Mouse (Mus musculus) cortical plate, adult 2 months (tissue): ENCODE data around the gene Cdkn3. TPM values are rescaled to one million over a fixed set of nuclear protein-coding genes. Genes with fewer than 3 reads are reported as not detected.

ENCODE experiments used
- H3K27ac ChIP-seq: fragments of 200-500 bp; 2 replicates; pipeline ENCODE4 v1.5.1; 2012; ENCODE audit warnings: low read length, control low read depth, inconsistent platforms; ENCODE audit not compliant: insufficient read depth
- H3K4me1 ChIP-seq: fragments of 200-500 bp; 2 replicates; pipeline ENCODE4 v1.6.1; 2011; ENCODE audit warnings: low read length; ENCODE audit not compliant: control insufficient read depth, insufficient read depth
- H3K4me3 ChIP-seq: fragments of 200-500 bp; 2 replicates; pipeline ENCODE4 v1.5.1; 2011; ENCODE audit warnings: mild to moderate bottlenecking, low read length, control low read depth; ENCODE audit not compliant: insufficient read depth
- CTCF ChIP-seq: fragments of 200-500 bp; IDR thresholded peaks from 2 replicates; pipeline ENCODE4 v1.5.1; 2011; ENCODE audit warnings: mild to moderate bottlenecking, control low read depth, low read length; ENCODE audit not compliant: insufficient read depth; ENCODE audit errors: extremely low read depth
- POLR2A ChIP-seq: fragments of 200-500 bp; IDR thresholded peaks from 2 replicates; pipeline ENCODE4 v1.6.1; 2011; ENCODE audit warnings: mild to moderate bottlenecking, low read length, control low read depth; ENCODE audit not compliant: insufficient read depth; ENCODE audit errors: extremely low read depth
- polyA plus RNA-seq: library from polyadenylated mRNA; depleted of rRNA; stranded (reverse); fragments of >200 nt; gene quantifications from 2 replicates; pipeline ENCODE4 v1.2.3, GENCODE M21; 2012

The Cdkn3 gene
- polyA plus RNA-seq, 1 experiment, result 1.1 TPM

DNA sequence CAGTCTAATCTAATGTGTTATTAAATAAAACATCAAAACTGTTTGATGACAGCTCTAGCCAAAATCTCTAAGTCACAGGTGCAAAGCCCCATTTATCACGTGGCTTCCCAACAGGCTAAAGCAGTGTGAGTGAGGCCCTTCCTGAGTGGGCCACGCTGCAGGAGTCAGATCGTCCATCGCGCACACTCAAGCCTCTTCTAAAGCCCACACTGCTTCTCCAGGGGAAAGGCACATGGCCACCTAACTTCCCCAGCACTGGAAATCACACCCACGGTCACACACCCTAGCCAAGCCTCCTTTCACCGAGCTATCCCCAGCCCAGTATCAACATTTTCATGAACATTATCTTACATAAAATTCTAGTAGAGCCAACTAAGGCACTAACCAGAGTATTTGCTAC lies 20.7 kb downstream of the Cdkn3 start:
- Histone ChIP-seq H3K27ac (no peak overlapping the region), H3K4me1 (no peaks in the 10 kb centered on the region; the same call in 1 of the 2 replicates), H3K4me3 (no peak overlapping the region)
- TF ChIP-seq CTCF, result no peak
- no peak for TF ChIP-seq POLR2A

DNA sequence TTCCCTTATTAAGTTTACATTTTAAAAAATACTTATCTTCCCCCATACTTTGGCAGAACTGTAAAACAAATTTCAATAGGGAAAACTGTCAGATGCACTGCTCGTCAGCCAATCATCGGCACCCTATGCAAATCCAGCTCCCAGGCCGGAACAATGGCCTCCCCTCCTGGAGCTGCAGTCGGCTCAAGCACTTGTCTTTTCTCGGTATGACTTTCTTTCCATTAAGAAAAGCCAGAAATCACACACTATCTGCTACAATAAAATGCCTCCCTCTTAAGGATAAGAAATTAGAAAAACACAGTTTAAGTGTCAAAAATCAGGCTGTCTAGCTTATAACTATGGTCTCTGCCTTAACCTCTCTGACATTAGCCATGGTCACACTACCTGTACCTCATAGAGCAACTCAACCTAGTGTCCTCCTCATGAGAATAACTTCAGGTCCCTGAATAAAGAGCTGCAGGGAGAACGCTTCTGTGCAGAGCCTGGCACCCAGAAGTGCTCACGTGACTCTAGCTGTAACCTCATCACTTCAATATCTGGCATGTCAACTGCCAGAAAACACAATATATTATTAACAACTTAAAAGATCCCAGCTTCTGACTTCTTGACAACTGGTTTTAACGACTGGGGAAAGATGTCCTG lies 22.0 kb downstream of the Cdkn3 start:
- Histone ChIP-seq H3K4me3 (no peak overlapping the region), H3K27ac (no peak overlapping the region), H3K4me1 (peaks cover 3% of the 10 kb centered on the region; the same call in 1 of the 2 replicates)
- TF ChIP-seq CTCF (no peak), POLR2A (no peak)

DNA sequence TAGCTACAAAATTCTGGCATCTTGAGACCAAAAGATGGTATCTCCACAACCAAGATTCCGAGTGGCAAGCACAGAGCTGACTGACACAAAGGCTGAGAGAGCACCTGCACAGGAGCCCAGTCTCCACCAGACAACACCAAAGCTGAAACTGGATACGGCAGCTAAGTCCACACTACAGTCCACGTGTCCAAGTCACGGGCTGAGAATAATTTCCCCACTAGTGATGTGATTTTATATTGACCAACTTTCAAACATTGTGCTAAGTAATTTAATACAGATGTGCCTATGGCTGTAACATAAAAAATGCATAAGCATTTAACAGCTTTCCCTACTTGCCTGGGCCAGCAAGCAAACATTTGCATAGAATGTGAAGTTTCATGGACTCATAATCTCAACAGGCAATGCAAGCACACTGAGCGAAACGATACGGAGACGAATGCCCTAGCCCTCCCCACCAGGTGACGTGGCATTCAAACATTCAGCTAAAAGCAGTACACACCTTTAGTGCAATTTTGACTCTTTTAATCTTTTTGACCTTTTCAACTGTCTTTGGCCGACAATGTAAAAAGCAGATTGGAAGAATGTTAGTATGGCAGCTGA lies 23.1 kb downstream of the Cdkn3 start:
- no peak overlapping the region for H3K27ac ChIP-seq
- no peak for TF ChIP-seq POLR2A
- no peak for TF ChIP-seq CTCF

DNA sequence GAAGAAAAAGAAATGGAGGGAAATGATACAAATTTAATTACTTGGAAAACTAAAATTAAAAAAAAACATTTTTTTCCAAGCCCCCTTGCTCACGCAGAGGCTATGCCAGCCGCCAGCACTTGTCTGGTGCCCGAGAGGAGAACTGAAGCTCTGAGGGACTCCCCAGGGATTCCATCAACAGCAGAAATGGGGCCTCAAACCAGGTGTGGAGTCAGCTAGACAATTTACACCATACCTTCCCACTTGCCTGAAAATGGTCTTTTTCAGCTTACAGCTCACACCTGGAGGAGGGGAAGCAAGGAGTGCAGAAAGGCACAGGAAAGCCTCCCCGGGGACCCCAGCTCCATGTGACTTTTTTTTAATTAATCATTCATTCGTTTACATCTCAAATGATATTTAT lies 24.9 kb downstream of the Cdkn3 start:
- TF ChIP-seq POLR2A, result no peak
- Histone ChIP-seq H3K27ac (no peak overlapping the region), H3K4me3 (no peak overlapping the region)

More for the DNA sequence above, 23.1 kb downstream of the Cdkn3 start:
- H3K4me1 ChIP-seq, result peaks cover 3% of the 10 kb centered on the region; the same call in 1 of the 2 replicates
- no peak overlapping the region for H3K4me3 ChIP-seq

DNA sequence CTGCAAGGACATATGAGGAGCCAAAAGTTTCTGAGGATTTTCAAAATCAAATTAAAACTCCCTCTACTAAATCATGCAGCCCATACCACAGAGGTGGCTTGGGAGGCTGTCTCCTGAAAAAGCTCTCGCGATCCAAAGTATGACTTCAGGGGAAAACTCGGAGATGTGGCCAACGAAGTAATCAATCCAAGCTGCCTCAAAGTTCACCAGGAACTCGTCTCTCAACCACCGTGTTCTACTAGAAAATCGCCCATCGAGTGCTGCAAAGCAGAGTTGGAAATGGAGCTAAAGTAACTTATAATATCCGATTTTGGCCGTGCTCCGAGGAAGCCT lies 27.1 kb downstream of the Cdkn3 start:
- H3K27ac ChIP-seq, result no peak overlapping the region
- peak overlapping the region; percentile 94 for H3K4me3 ChIP-seq
- H3K4me1 ChIP-seq, result peaks cover 3% of the 10 kb centered on the region; the same call in 1 of the 2 replicates
- TF ChIP-seq CTCF, result no peak
- TF ChIP-seq POLR2A, result no peak

More for the DNA sequence above, 24.9 kb downstream of the Cdkn3 start:
- peaks cover 3% of the 10 kb centered on the region; the same call in 1 of the 2 replicates for H3K4me1 ChIP-seq

- TF ChIP-seq CTCF (peak; percentile 50), POLR2A (peak; percentile 41)
- Histone ChIP-seq H3K4me1 (peaks cover 3% of the 10 kb centered on the region; the same call in 1 of the 2 replicates), H3K4me3 (peak within 1 kb of the TSS; percentile 94), H3K27ac (peak within 1 kb of the TSS; percentile 98)
These were observed 27.6 kb downstream of the Cdkn3 start, which contains the start of gene Cnih1 for GRCm38 (mm10) chr14:46787787-46788504. Gene Cnih1 (minus strand): TSS chr14:46788411.

DNA sequence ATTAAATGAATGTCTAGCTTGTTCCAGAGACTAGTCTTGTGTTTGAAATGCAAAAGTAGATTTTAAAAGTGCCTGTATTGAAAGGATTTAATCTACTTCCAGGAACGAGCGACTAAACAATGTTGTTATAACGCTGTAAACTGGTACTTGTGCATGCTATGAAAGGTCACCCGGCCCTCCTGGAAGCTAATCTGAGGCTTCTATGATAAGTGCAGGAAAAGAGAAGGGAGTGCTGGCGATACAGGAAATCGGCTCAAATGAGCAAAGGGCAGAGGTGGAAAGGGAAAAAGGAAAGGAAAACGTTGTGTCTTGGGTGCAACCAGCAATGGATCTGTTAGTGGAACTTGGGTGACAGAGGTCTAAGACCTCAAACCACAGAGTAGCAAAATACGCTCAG lies 28.2 kb downstream of the Cdkn3 start:
- TF ChIP-seq POLR2A (no peak), CTCF (no peak)
- peaks cover 3% of the 10 kb centered on the region; the same call in 1 of the 2 replicates for H3K4me1 ChIP-seq
- H3K4me3 ChIP-seq, result peak overlapping the region; percentile 94
- H3K27ac ChIP-seq, result no peak overlapping the region

DNA sequence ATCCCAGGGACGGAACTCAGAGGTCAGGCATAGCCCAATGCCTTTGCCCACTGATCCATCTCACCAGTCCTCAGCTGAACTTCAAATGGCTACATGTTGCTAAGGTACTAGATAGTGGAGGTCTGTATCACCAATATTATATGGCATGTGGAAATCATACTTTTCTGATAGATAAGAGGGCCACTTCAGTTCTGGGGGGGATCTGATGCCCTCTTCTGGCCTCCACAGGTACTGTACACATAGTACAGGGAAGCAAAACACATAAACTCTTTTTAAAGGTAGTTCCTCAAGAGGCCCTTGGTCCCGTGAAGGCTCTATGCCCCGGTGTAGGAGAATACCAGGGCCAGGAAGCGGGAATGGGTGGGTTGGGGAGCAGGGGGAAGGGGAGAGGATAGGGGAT lies 30.0 kb downstream of the Cdkn3 start:
- no peak overlapping the region for H3K4me3 ChIP-seq
- TF ChIP-seq CTCF (no peak), POLR2A (no peak)
- H3K27ac ChIP-seq, result no peak overlapping the region
- H3K4me1 ChIP-seq, result peaks cover 3% of the 10 kb centered on the region; the same call in 1 of the 2 replicates

DNA sequence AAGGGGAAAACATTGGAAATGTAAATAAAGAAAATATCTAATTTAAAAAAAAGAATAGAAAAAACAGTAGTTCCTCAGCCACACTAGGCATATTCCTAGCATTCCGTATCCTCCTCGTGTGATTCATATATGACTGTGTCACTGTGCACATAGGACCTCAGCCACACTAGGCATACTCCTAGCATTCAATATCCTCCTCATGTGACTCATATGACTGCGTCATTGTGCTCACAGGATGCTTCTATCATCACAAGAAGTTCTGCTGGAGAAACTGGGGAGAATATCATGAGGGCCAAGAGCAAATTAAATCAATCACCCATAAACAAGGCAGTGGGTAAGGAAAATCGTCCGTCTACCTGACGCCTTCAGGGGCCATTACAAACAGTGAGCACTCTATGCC lies 30.4 kb downstream of the Cdkn3 start:
- TF ChIP-seq CTCF (no peak), POLR2A (no peak)
- Histone ChIP-seq H3K4me3 (no peak overlapping the region), H3K4me1 (peaks cover 3% of the 10 kb centered on the region; the same call in 1 of the 2 replicates), H3K27ac (no peak overlapping the region)
